Mouse (Mus musculus): ENCODE data around the gene Pclo.

- TF ChIP-seq POLR2A (IDR thresholded peaks at IDR 0.05; ENCODE audit: low read depth, low read length), result no peak
- no peak for TF ChIP-seq CTCF (IDR thresholded peaks at IDR 0.05; ENCODE audit: borderline replicate concordance, insufficient read depth, low read length)
Measured at GRCm38 (mm10) chr5:14707311-14707710, 192.6 kb downstream of the Pclo start.

Measured in embryonic fibroblast, embryonic 13.5 days (primary cell).